Mouse (Mus musculus) adrenal gland, postnatal 10 days (tissue): Measurements from ENCODE around the gene Mettl13. TPM values are rescaled to one million over a fixed set of nuclear protein-coding genes. Genes with fewer than 3 reads are reported as not detected.

Source experiments
- DNase-seq: peaks from one replicate; pipeline ENCODE4 v3.0.0; 2021; ENCODE audit warnings: mixed read lengths
- long read RNA-seq, 2 experiments: library from polyadenylated mRNA; stranded (forward); transcript quantifications; one replicate each; pipeline ENCODE4 v2.0.0; 2021
- total RNA-seq, 2 experiments: library from RNA; stranded (reverse); gene quantifications; 2 replicates each; pipeline ENCODE4 v1.2.3; 2021

Mettl13 gene
- 10 to 100 TPM; 13.1 to 13.5 TPM for total RNA-seq
- long read RNA-seq, experiment 1, full-length matches to known transcripts, result 24 of 27 reads
- long read RNA-seq, experiment 1, partial matches to known transcripts, result 2 of 27 reads
- long read RNA-seq, experiment 1, other reads (novel, unspliced or antisense), result 1 of 27 reads
- long read RNA-seq, experiment 2, full-length matches to known transcripts, result 6 of 9 reads
- long read RNA-seq, experiment 2, partial matches to known transcripts, result 1 of 9 reads
- long read RNA-seq, experiment 2, other reads (novel, unspliced or antisense), result 2 of 9 reads

- peak; percentile 93 for DNase-seq
These were observed at the start of gene Mettl13 for GRCm38 (mm10) chr1:162548016-162548916. Gene Mettl13, minus strand, starts transcription at chr1:162548551.

GRCm38 (mm10) chr1:162597379-162598102 lies 49.2 kb upstream of the Mettl13 start:
- DNase-seq, result no peak

GRCm38 (mm10) chr1:162590415-162590997 lies 42.2 kb upstream of the Mettl13 start:
- DNase-seq, result no peak

GRCm38 (mm10) chr1:162589443-162589842 lies 41.1 kb upstream of the Mettl13 start:
- DNase-seq, result peak; percentile 5

GRCm38 (mm10) chr1:162588606-162589005 lies 40.3 kb upstream of the Mettl13 start:
- DNase-seq, result no peak

GRCm38 (mm10) chr1:162586282-162586681 lies 37.9 kb upstream of the Mettl13 start:
- no peak for DNase-seq

GRCm38 (mm10) chr1:162582884-162583283 lies 34.5 kb upstream of the Mettl13 start:
- DNase-seq, result no peak

- no peak for DNase-seq
These were observed 26.7 kb upstream of the Mettl13 start for GRCm38 (mm10) chr1:162575098-162575497.

GRCm38 (mm10) chr1:162570931-162571601 lies 22.7 kb upstream of the Mettl13 start:
- peak; percentile 65 for DNase-seq

GRCm38 (mm10) chr1:162570260-162570748 lies 22.0 kb upstream of the Mettl13 start, which contains the start of gene Vamp4:
Gene Vamp4, plus strand, starts transcription at chr1:162570515.
- DNase-seq, result peak; percentile 96

- no peak for DNase-seq
These were observed 19.0 kb upstream of the Mettl13 start for GRCm38 (mm10) chr1:162567351-162567750.

GRCm38 (mm10) chr1:162564992-162565391 lies 16.6 kb upstream of the Mettl13 start:
- no peak for DNase-seq

GRCm38 (mm10) chr1:162563236-162563635 lies 14.9 kb upstream of the Mettl13 start:
- DNase-seq, result no peak

GRCm38 (mm10) chr1:162554193-162554592 lies 5.8 kb upstream of the Mettl13 start:
- DNase-seq, result no peak

- DNase-seq, result no peak
These were observed 4.6 kb upstream of the Mettl13 start for GRCm38 (mm10) chr1:162552956-162553355.

GRCm38 (mm10) chr1:162549615-162550283 lies 1.4 kb upstream of the Mettl13 start:
- no peak for DNase-seq

- no peak for DNase-seq
These were observed 714 bp upstream of the Mettl13 start for GRCm38 (mm10) chr1:162548917-162549613.

- DNase-seq, result no peak
These were observed 744 bp downstream of the Mettl13 start for GRCm38 (mm10) chr1:162547607-162548006.

GRCm38 (mm10) chr1:162543231-162543630 lies 5.1 kb downstream of the Mettl13 start:
- no peak for DNase-seq
